Mouse (Mus musculus) T-helper 2 cell (primary cell): ENCODE results near the gene Btbd9.

ENCODE experiments used
- in situ Hi-C: fragments of 300-600 bp; cut with MboI, MseI; formaldehyde crosslinking; loops from one replicate; pipeline ENCODE4 v1.15.1; 2025; ENCODE audit warnings: high pct_unique_total_duplicates

The Btbd9 gene

GRCm38 (mm10) chr17:30336816-30337215, 239.5 kb downstream of the Btbd9 start:
- in situ Hi-C loops = no loop called here

- in situ Hi-C loops = no loop called here
Measured at GRCm38 (mm10) chr17:30336280-30336679, 240.0 kb downstream of the Btbd9 start.

GRCm38 (mm10) chr17:30335746-30336145, 240.5 kb downstream of the Btbd9 start:
- in situ Hi-C loops = no loop called here

GRCm38 (mm10) chr17:30334257-30334656, 242.0 kb downstream of the Btbd9 start:
- in situ Hi-C loops = no loop called here

- in situ Hi-C loops = no loop called here
Measured at GRCm38 (mm10) chr17:30333136-30333535, 243.2 kb downstream of the Btbd9 start.

GRCm38 (mm10) chr17:30331380-30331779, 244.9 kb downstream of the Btbd9 start:
- in situ Hi-C loops = no loop called here

- in situ Hi-C loops = no loop called here
Measured at GRCm38 (mm10) chr17:30329531-30329930, 246.8 kb downstream of the Btbd9 start.

- in situ Hi-C loops = no loop called here
Measured at GRCm38 (mm10) chr17:30328924-30329323, 247.4 kb downstream of the Btbd9 start.

- in situ Hi-C loops = no loop called here
Measured at GRCm38 (mm10) chr17:30326906-30327305, 249.4 kb downstream of the Btbd9 start.

GRCm38 (mm10) chr17:30320301-30320700, 256.0 kb downstream of the Btbd9 start:
- in situ Hi-C loops = no loop called here

GRCm38 (mm10) chr17:30312688-30313087, 263.6 kb downstream of the Btbd9 start:
- in situ Hi-C loops = loop anchor here (5.0 kb wide), 1 partner anchor 60 kb away; no protein-coding TSS in a partner anchor

GRCm38 (mm10) chr17:30309627-30310026, 266.7 kb downstream of the Btbd9 start:
- in situ Hi-C loops = loop anchor here (5.0 kb wide), 1 partner anchor 57 kb away; no protein-coding TSS in a partner anchor

GRCm38 (mm10) chr17:30308889-30309288, 267.4 kb downstream of the Btbd9 start:
- in situ Hi-C loops = no loop called here

- in situ Hi-C loops = no loop called here
Measured at GRCm38 (mm10) chr17:30308317-30308716, 268.0 kb downstream of the Btbd9 start.

GRCm38 (mm10) chr17:30307168-30307567, 269.1 kb downstream of the Btbd9 start:
- in situ Hi-C loops = no loop called here

- in situ Hi-C loops = no loop called here
Measured at GRCm38 (mm10) chr17:30304766-30305165, 271.5 kb downstream of the Btbd9 start.

- in situ Hi-C loops = no loop called here
Measured at GRCm38 (mm10) chr17:30301338-30301737, 274.9 kb downstream of the Btbd9 start.

GRCm38 (mm10) chr17:30297432-30297831, 278.9 kb downstream of the Btbd9 start:
- in situ Hi-C loops = no loop called here

- in situ Hi-C loops = no loop called here
Measured at GRCm38 (mm10) chr17:30296069-30296468, 280.2 kb downstream of the Btbd9 start.

GRCm38 (mm10) chr17:30292666-30293065, 283.6 kb downstream of the Btbd9 start:
- in situ Hi-C loops = no loop called here

GRCm38 (mm10) chr17:30285641-30286040, 290.6 kb downstream of the Btbd9 start:
- in situ Hi-C loops = no loop called here

GRCm38 (mm10) chr17:30283460-30284050, 292.7 kb downstream of the Btbd9 start:
- in situ Hi-C loops = no loop called here

- in situ Hi-C loops = no loop called here
Measured at GRCm38 (mm10) chr17:30283001-30283400, 293.3 kb downstream of the Btbd9 start.
